ENCODE assay signal across 8 mouse cellular contexts in the genomic region with DNA sequence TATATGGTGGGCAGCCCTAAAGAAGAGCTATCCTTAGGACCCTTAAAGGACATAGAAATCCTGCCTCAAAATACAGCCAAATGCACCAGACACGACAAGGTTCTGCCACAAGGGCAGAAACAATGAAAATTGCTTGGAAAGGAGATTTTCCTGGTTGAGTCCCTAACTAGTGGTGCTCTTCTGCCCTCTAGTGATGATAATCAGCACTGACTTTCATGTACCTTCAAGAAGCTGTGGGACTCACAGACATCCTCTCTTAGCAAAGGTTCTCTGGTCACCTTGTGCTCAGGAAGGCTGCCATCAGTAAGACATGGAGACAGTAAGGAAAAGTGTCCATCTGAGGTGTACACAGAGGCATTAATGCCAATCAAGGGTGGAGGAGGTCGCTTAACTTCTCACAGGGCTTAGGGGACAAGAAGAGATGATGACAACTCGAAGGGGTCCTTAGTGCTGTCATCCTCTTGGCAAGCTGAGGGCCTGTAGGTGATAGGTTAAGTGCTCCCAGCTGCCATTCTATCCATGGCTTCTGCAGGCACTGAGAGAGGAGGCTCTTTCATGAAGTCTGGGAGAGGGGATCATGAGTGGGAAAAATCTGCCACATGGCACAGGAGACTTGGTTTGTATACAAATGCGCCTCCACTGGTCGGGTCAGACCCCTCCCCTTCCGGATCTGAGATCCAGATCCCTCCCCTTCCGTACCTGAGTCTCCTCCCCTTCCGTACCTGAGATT.
DNase-seq lines count a peak whose midpoint lies in the region; ATAC-seq and TF ChIP-seq lines count a peak whose summit lies in the region.

No protein-coding gene starts in this region.

- peak; percentile 69 for DNase-seq in layer of hippocampus, adult 11-12 months (ENCODE audit: low spot score)
- DNase-seq in layer of hippocampus, postnatal 36 days: no peak
- peak; percentile 89 for DNase-seq in NIH3T3 (ENCODE audit: low read depth)
- DNase-seq in induced T-regulatory cell, adult 2 months (ENCODE audit: low read depth): peak; percentile 61
- DNase-seq in lung, postnatal 0 days (ENCODE audit: low spot score): peak; percentile 83
- DNase-seq in retina, postnatal 7 days (ENCODE audit: low read depth, low spot score): peak; percentile 54
- no peak for DNase-seq in adrenal gland, adult 18-20 months (ENCODE audit: low spot score in 2 of 2)

- peaks cover 12% of the 10 kb centered on the region; the same call in 1 of the 2 replicates for H3K4me1 ChIP-seq in embryonic facial prominence, embryonic 12.5 days
- no peaks in the 10 kb centered on the region for H3K4me1 ChIP-seq in lung, postnatal 0 days (ENCODE audit: insufficient read depth, low read depth, low read length)

- ATAC-seq in embryonic facial prominence, embryonic 12.5 days (ENCODE audit: insufficient number of reproducible peaks, insufficient read depth, low FRiP score, low TSS enrichment): 0 out of 2 replicates have a peak, but pooled peaks have one; percentile 9
- no peak for ATAC-seq in lung, postnatal 0 days

- H3K27me3 ChIP-seq in embryonic facial prominence, embryonic 12.5 days: no peaks in the 10 kb centered on the region
- H3K27me3 ChIP-seq in lung, postnatal 0 days (replicated peaks; ENCODE audit: insufficient read depth, low read length): no peaks in the 10 kb centered on the region

- TF ChIP-seq CTCF in lung, postnatal 0 days (IDR thresholded peaks at IDR 0.05): peak; percentile 88

- H3K27ac ChIP-seq in embryonic facial prominence, embryonic 12.5 days: no peak overlapping the region
- H3K27ac ChIP-seq in lung, postnatal 0 days (ENCODE audit: low read length): no peak overlapping the region

- H3K4me2 ChIP-seq in embryonic facial prominence, embryonic 12.5 days (replicated peaks): no peak overlapping the region
- H3K4me2 ChIP-seq in lung, postnatal 0 days (replicated peaks; ENCODE audit: low read depth, low read length): no peak overlapping the region

- H3K36me3 ChIP-seq in embryonic facial prominence, embryonic 12.5 days: no peaks in the 10 kb centered on the region
- H3K36me3 ChIP-seq in lung, postnatal 0 days (ENCODE audit: insufficient read depth, low read length): no peaks in the 10 kb centered on the region

- no peaks in the 10 kb centered on the region for H3K9me3 ChIP-seq in embryonic facial prominence, embryonic 12.5 days
- H3K9me3 ChIP-seq in lung, postnatal 0 days (ENCODE audit: low read length): no peaks in the 10 kb centered on the region

- H3K9ac ChIP-seq in embryonic facial prominence, embryonic 12.5 days: no peak overlapping the region
- H3K9ac ChIP-seq in lung, postnatal 0 days (replicated peaks; ENCODE audit: low read depth): no peak overlapping the region

- WGBS in embryonic facial prominence, embryonic 12.5 days: 51% methylated on average over 8 of the region's 8 CpGs
- WGBS in lung, postnatal 0 days: 54% methylated on average over 8 of the region's 8 CpGs

- no peak for TF ChIP-seq EP300 in lung, postnatal 0 days (IDR thresholded peaks at IDR 0.05)

- no peak overlapping the region for H3K4me3 ChIP-seq in embryonic facial prominence, embryonic 12.5 days
- no peak overlapping the region for H3K4me3 ChIP-seq in lung, postnatal 0 days (ENCODE audit: low read depth, low read length)

Comparison
In these comparisons a context has a peak if more than half of its experiments do, and no peak if none do; other contexts are left out.
1. DNase-seq: peak in layer of hippocampus, adult 11-12 months (single experiment), NIH3T3 (single experiment), induced T-regulatory cell, adult 2 months (single experiment), lung, postnatal 0 days (single experiment) and retina, postnatal 7 days (single experiment); none in layer of hippocampus, postnatal 36 days (0 of 2) and adrenal gland, adult 18-20 months (0 of 2).